Mouse (Mus musculus) erythroblast, adult 5-6 weeks (primary cell): Measurements from ENCODE around the gene Akt1. TPM values are rescaled to one million over a fixed set of nuclear protein-coding genes. Genes with fewer than 3 reads are reported as not detected.

Experiments
- ATAC-seq: replicated peaks from 2 replicates; pipeline ENCODE4 v1.8.0; 2016; ENCODE audit warnings: moderate number of reproducible peaks, mild to moderate bottlenecking, moderate TSS enrichment, inconsistent platforms; ENCODE audit not compliant: poor library complexity, low FRiP score, severe bottlenecking
- total RNA-seq, 2 experiments: library from RNA; stranded (forward) in 1 of 2; stranded (reverse) in 1 of 2; fragments of 150-400 nt in 1 of 2; fragments of 200-764, 138-1000 nt in 1 of 2; gene quantifications; 2 replicates each; pipeline versions ENCODE4 v1.2.3 to v1.2.4; 2015 to 2017; ENCODE audit warnings: low replicate concordance in 2 of 2

Gene Akt1
- total RNA-seq, 2 experiments from 2014 or later: 20.9 to 25.1 TPM

DNA sequence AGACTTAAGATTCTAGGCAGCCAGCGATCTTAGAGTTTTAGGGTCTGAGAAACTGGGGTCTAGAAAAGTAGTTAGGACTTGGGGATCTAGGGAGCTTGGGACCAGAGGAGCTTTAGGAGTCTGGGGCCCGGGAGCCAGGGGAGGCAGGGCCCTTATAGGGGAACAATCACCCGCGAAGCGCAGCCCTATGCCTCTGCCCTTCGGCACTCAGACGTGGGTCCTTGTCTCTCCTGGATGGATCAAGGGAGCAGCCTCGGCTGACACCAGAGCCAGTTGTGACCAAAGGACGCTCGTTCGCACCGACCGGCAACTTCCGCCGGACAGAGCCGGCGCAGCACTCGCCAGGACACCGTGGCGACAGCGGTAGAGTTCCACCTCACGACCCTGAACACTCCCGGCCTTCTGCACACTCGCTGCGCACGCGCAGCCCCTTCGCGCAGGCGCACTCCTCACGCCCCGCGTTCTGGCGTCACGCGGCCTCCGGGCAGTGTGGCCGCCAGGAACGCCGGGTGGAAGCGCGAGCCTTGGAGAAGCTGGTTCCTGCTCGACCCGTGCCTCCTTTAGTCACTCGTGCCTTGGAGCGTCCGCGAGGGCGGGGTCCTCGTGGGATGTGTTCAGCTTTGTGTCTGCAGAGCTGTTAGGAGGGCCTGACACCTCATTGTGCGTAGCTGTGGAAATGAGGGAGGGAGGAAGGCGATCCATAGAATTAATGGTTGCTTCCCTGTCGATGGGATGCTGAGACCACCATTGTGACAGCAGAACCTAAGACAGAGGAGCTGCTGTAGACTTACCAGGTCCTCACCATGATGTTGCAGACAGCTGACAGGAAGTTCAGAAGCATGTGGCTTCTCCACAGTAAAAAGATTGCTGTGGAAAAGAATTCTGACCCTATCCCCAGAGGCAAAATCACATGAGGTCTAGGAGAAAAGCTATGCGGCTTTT, 18.8 kb upstream of the Akt1 start:
- peak; percentile 74 for ATAC-seq

DNA sequence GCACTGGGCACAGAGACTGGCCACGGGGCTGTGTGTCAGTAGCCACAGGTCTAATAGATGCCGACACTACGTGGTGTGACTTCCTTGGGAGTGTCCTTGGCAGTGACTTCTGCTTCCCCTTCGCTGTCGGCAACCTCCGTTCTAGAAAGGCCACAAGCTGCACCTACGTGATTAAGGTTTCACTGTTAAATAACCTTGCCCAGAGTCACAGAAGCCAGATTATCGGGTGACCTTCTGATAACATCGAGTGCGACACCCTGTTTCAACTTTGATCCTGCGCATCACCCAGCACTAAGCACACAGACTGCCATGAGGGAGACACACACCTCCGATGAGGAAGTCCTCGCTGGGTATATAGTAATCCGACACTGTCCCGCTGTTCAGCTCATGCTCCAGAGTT, 13.8 kb upstream of the Akt1 start:
- no peak for ATAC-seq

DNA sequence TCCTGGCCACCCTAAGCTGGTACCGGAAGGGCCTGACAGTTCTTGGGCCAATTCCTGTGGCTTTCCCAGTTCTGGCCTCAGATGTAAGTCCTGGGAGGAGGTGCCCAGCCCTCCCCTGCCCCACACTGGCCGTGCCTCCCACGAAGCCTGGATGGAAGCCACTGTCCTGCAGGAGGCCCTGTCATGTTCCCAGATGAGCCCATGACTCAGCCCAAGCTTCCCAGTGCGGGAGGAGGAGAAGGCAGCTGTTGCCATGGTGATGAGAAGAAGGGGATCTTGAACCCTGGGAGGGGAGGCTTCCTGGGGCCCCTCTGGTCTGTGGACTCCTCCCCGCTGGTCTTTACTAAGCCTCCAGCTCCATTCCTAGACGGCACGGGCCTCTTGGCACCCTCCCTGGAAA, 8.7 kb upstream of the Akt1 start:
- ATAC-seq: no peak

DNA sequence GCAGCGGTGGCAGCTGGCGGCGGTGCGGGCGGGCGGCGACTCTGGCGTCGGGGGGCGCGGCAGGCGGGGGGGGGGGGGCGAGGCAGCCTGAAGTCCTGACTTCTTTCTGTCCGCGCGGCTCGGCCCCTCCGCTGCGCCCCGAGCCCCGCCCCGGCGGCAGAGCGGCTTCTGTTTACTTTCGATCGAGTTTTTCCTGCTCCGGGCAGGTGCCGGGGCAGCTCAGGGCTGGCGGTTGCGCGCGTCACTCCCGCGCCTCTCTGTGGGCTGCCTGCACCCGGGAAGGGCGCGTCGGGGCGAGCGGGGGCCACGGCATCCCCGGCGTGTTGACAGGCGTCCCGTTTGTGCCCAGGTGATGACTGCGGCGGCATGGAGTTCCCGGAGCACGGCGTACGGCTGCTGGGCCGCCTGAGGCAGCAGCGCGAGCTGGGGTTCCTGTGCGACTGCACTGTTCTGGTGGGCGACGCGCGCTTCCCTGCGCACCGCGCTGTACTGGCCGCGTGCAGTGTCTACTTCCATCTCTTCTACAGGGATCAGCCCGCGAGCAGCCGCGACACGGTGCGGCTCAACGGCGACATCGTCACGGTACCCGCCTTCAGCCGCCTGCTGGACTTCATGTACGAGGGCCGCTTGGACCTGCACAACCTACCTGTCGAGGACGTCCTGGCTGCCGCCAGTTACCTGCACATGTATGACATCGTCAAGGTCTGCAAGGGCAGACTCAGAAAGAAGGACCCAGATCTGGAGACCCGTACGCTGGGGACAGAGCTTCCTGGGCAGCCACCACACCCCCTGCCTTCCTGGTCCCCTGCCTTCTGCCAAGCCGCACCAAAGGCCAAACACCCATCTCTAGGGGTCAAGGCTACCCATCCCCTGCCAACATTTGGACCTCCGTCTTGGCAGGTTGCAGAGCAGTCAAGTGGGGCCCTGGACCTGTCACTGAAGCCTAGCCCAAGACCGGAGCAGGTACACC, 4.6 kb upstream of the Akt1 start:
- no peak for ATAC-seq

DNA sequence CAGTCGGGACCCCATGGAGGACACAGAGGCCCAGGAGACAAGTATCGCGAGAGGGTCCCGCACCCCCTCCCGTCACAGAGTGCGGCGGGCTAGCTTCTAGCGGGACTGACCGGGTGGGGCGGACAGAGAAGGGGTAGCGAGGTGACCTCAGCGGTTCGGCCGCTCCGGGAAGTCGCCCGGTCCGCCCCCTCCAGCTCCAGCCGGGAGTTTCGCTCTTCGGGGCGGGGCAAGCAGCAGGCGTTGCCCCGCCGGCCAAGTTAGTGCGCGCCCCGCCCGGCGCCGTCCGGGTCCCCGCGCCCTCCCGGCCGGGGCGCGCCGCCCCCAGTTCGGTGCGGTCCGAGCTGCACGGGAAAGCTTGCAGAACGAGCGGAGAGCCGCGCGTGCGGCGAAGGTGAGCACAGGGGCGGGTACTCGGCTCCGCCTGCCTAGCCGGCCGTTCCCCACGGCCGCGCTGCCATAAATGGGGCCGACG, 3.9 kb upstream of the Akt1 start, which contains the start of gene Zbtb42:
Zbtb42 (plus strand) TSS at position 274 of the 472 bp plus-strand sequence.
- ATAC-seq: no peak

DNA sequence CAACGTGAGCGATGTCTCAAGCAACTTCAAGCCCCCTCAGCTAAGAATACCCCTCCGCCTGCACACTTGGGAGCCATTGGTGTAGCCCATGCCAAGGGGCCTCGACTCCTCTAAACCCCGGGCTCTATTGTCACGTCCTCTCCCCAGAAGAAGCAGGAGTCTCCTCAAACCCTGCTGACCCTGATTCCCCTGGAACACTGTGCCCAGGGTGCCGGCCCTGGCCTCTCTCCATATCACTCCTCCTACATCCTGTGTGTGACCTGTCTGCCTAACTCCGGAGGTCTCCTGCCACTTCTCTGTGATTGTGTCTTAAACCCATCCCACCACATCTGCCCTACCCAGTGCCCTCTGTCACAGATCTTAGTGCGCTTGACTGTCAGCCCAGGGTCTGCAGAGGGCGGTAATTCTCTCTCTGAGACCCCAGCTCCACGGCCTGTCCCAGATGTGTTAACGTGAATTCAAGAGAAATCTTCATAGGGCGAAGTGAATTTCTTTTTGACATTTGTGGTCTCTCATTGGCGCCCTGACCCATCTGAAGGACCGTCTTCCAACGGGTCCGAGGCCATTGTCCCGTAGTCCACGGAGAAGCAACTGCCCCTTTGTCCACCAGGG, 3.4 kb upstream of the Akt1 start:
- ATAC-seq: no peak

DNA sequence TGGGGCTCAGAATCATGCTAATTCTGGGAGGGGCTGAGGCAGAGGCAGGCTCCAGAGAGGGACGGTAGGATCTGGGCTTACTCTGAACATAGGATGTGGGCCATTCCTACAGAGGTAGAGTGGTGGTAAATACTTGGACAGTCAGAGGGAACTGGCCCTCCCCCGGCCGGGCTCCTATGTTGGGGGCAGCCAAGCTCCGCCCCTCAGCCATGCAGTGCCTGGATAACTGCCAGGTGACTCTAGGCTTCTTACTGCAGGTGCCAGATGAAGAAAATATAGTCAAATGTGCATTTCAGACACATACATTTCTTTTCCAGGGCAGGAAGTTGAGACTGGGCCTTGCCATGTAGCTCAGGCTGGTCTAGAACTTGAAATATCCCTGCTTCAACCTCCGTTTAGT, 2.4 kb upstream of the Akt1 start:
- no peak for ATAC-seq

DNA sequence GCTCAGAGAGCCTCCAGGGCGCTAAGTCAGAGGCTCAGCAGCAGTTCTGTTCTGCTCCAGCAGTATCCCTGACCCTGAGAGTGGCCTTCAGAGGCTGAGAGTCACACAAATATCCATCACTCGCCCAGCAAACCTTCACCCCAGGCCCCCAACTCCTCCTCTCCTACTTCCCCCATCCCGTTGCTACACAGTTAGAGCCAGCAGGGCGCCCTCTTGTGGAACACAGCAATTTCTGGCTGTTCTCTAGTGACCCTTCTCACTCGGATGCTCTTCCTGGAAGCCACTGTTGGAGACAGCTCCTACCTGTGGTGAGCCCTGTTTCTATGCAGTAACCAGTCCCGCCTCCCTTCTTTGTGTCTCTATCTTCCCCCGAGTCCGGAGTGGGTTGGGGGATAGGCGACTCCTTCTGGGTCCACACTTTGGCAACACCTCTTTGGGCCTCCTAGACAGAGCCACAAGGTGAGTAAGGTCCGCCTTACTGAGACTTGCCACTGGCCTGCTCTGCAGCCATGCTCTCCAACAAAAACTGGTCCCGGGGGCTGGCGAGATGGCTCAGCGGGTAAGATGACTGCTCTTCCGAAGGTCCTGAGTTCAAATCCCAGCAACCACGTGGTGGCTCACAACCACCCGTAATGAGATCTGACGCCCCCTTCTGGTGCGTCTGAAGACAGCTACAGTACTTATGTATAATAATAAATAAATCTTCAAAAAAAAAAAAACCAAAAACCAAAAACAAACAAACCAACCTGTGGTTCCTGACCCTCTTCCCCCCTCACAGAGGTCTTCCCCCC, 756 bp upstream of the Akt1 start:
- peak; percentile 59 for ATAC-seq

DNA sequence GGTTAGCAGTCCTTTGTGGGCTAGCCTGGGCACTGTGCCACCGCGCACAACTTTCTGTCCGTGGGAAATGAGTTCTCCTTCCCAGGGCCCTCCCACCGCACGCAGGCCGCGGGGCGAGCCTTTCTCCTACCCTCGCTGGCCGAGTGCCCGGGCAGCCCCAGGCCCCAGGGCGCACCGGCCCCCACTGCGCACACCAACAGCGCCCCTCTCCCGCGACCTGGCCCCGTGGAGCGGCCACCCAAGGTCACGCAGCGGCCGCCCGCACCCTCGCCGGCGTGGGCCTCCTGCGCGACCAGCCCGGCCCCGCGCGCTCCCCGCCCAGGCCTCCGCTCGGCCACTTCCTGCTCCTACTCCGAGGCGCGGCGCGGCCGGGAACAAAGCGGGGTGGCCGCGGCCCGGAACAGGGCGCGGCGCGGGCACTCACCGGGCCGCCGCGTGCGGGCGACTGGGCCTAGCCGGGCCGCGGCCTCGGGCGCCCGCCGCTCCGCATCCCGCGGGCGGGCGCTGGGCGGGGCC, 1.1 kb downstream of the Akt1 start:
- ATAC-seq: no peak

DNA sequence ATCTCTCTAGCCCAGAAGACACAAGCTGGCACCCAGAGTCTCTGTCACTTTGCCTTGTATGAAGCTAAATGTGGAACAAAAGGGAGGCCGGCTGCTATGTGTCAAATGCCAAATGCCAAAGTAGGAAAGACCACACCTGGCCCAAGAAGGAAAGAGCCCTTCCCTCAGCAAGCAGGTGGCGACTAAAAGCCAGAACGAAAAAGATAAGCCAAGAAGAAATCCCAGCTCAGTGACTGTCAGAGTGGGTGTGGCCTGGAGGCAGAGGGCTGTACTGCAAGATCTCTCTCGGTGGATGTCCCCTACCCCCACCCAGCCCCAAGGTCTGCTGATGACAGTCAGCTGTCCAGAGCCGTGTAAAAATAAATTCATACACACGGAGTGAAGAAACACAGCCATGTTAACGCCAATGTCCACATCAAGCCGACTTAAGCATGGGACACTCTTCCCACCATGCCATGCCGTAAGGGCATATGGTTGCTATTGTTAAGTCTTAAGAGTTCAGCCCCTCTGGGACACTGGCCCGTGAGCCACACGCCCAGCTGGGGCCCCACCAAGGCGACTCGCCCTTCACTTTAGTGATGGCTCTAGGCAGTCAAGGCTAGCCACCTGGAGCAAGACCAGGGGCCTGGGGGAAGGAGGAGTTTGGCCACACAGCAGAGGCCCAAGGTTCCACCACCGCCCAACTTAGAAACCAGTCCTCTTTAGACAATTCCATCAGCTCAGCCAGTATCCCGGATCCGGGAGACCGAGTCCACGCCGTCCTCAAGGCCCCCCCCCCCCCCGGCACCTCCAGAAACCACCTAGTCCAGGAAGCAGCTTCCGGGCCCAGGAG, 1.7 kb downstream of the Akt1 start:
- no peak for ATAC-seq

DNA sequence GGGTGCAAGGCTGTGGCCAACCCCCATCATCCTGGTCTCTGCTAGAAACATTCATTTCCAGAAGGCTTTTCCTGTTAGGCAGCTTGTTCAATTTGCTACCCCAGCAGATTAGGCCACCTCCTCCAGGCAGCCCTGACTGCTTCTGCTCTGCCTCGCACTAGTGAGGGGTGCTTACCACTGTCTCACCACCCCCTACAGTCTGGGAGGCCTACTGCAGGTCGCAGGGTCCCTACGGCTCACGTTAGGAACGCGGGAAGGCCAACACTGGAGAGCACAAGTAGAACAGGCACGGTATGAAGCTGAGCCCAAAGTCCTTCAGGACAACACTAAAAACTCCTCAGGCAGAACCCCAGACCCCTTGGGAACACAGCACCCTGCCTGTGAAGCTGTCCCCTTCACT, 2.8 kb downstream of the Akt1 start:
- no peak for ATAC-seq

DNA sequence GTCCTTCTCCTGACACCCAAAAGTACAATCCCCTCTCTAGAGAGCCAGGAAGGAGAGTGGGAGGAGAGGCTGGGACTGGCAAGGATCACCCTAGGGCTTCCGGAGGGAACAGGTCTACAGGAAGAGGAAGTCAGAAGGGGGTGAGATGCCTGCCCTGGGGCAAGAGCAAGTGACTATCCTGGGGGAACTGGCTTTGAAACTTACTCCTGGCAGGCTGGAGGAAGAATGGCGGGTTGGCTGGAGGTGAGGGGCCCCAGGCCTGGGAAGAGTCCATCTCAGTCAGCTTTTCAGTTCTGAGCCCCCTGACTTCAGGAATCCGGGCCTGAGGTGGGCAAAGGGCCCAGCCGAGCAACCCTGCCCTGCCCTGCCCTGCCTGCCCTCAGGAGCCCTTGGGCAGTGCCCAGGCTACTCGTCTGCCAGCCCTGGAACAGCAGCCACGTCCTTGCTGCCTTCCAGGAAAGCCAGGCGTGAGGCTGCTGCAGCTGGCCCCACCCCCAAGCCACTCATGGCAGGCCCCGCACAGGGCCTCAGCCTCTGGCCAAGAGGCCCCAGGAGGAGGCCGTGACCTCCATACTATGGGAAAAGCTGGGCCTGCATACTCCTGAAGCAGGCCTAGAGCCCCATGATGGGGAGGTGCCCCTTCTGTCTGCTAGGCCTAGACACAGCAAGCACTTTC, 3.8 kb downstream of the Akt1 start:
- no peak for ATAC-seq

DNA sequence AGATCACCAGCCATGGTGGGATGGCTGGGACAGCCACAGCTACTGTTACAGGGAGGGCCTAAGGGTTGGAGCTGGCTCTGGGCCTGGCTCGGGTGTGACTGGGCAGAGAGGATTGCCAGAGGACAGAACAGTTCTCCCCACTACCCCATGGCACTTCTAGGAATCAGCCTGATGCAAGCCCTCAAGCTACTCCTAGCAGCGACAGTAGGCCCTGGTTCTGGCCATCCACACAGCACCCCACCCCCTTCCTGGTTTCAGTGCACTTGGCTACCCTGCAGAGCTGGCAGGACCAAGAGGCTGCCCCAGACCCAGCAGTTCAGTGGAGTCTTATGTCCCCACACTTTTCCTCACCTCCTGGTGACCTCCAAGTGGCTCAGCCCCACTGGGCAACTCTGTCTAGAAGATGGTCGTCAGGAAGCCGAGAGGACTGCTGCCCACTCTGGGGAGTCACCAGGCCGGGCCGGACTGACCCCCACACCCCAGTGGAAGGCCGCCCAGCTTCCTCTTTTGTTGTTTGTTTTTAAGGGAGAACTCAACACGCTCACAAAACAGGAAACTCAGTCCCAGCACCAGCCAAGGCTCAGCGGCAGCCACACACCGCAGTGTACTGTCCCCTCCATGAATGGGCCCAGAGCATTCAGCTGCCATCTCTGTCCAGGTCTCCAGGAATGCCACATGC, 6.9 kb downstream of the Akt1 start:
- ATAC-seq: no peak

DNA sequence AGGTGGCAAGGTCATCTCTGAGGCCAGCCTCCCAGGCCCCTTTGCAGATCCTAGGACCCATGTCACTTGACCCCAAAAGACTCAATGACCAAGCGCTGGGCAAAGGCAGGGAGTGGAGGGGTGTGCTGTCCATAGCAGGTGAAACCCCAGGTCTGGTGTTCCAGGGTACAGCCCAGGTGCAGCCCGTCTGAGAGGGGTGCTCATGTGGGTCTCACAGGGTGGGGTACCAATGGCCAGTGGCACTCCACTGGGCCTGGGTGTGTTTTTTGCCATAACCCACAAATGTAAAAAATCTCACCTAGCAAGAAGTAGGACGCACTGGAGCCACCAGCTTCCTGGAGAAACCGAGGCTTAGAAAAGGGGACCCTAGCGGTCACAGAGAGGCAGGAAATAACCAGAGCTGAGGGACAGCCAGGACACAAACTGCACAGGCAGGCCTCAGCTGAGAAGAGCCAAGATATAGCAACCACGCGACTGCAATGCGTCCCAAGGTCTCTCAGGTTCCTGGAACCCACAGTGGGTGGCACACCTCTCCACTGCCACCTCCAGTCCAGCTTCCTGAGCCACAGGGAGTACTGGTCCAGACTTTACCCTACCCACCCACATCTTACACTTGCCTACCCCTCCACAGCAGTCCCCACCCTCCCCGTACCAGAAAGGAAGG, 8.7 kb downstream of the Akt1 start:
- no peak for ATAC-seq

DNA sequence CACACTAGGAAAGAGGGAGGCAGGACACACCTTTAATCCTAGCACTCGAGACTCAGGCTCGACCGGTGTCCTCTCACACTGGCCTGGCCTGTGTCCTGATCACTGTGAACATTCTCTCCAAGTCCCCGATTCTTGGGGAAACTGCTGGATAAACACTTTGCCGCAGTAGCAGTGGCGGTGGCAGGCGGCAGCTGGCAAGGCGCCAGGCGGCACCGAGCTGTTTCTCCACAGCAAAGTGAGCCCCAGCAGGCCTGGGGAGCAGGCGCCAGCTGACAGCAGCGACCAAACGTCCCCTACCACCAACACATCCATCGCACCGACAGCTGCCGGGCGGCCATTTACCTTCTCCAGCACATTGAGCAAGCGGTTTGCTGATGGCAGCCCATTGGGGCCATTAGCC, 9.2 kb downstream of the Akt1 start:
- no peak for ATAC-seq

DNA sequence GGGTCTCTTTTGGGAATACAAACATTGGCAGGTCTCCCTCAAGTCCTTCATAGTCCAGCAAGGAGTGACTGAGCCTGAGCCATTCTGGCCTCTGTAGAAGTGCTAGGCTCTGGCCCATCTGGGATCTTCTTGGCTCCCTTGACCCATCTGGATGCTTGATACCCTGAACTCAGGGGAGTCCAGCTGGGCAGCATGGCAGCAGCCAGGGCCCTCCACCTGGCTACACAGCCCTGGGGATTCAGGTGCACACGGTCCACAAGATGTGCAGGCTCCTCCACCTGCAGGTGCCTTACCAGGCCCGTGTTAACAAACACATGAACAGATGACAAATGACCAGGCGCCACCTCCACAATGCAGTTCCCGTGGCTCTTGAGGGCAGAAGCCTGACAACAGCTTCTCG, 10.0 kb downstream of the Akt1 start:
- ATAC-seq: no peak

DNA sequence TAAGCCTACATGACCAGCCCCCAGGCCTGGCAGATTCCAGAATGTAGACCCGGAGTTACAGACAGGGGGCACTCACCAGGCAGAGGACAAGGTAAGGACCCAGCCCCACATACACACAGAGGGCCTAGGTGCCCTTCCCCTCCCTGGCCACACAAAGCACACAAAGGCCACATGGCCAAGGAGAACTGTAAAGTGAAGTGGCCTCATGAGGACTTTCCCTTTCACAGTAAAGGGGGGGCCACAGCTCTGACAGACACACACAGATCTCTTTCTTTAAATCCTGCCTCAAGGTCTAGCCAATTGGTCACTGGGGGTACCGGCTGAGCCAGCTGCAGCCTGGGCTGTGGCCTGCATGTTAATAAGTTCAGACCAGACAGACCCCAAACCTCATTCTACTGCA, 10.6 kb downstream of the Akt1 start:
- ATAC-seq: no peak
